Mouse (Mus musculus): ENCODE results near the gene Rps6ka3. TPM values are rescaled to one million over a fixed set of nuclear protein-coding genes. Genes with fewer than 3 reads are reported as not detected.

Rps6ka3 gene
- polyA plus RNA-seq, 1 experiment from 2014 or later, result 6.7 TPM

GRCm38 (mm10) chrX:159237275-159237674 is 27.2 kb downstream of the Rps6ka3 start:
- no peak overlapping the region for H3K4me2 ChIP-seq (ENCODE audit: low read length)
- H3K36me3 ChIP-seq (ENCODE audit: control insufficient read depth, insufficient read depth, low read length), result no peaks in the 10 kb centered on the region
- no peak overlapping the region for H3K27ac ChIP-seq (replicated peaks; ENCODE audit: low read depth, low read length)
- no peaks in the 10 kb centered on the region for H3K27me3 ChIP-seq (ENCODE audit: control insufficient read depth, insufficient read depth, low read length)
- no peaks in the 10 kb centered on the region for H3K9me3 ChIP-seq (ENCODE audit: control insufficient read depth, low read length)
- no peak for DNase-seq
- no peak overlapping the region for H3K9ac ChIP-seq (replicated peaks; ENCODE audit: low read length)
- H3K4me1 ChIP-seq (ENCODE audit: control insufficient read depth, insufficient read depth, low read length), result no peaks in the 10 kb centered on the region
- no peak for ATAC-seq (ENCODE audit: low FRiP score, low TSS enrichment)
- no peak overlapping the region for H3K4me3 ChIP-seq (replicated peaks; ENCODE audit: low read depth, low read length)
- WGBS, result 24% methylated on average over 1 of the region's 1 CpGs

- no peak overlapping the region; the same call in 1 of the 2 replicates for H3K9ac ChIP-seq (replicated peaks; ENCODE audit: low read length)
- no peaks in the 10 kb centered on the region for H3K36me3 ChIP-seq (ENCODE audit: control insufficient read depth, insufficient read depth, low read length)
- DNase-seq (peak; percentile 45), ATAC-seq (ENCODE audit: low FRiP score, low TSS enrichment) (no peak)
- WGBS, result 24% methylated on average over 25 of the region's 27 CpGs
- H3K27ac ChIP-seq (replicated peaks; ENCODE audit: low read depth, low read length), result no peak overlapping the region
- peak overlapping the region; percentile 55 for H3K4me2 ChIP-seq (ENCODE audit: low read length)
- H3K4me3 ChIP-seq (replicated peaks; ENCODE audit: low read depth, low read length), result peak overlapping the region; percentile 59
- no peaks in the 10 kb centered on the region for H3K9me3 ChIP-seq (ENCODE audit: control insufficient read depth, low read length)
- H3K4me1 ChIP-seq (ENCODE audit: control insufficient read depth, insufficient read depth, low read length), result no peaks in the 10 kb centered on the region
- no peaks in the 10 kb centered on the region for H3K27me3 ChIP-seq (ENCODE audit: control insufficient read depth, insufficient read depth, low read length)
Measured at GRCm38 (mm10) chrX:159254001-159254884, 44.1 kb downstream of the Rps6ka3 start.

- ATAC-seq (ENCODE audit: low FRiP score, low TSS enrichment) (peak; percentile 96), DNase-seq (peak; percentile 90)
- Histone ChIP-seq H3K4me1 (ENCODE audit: control insufficient read depth, insufficient read depth, low read length) (no peaks in the 10 kb centered on the region), H3K9me3 (ENCODE audit: control insufficient read depth, low read length) (no peaks in the 10 kb centered on the region), H3K27ac (replicated peaks; ENCODE audit: low read depth, low read length) (peak overlapping the region; percentile 87), H3K4me2 (ENCODE audit: low read length) (peak overlapping the region; percentile 63), H3K27me3 (ENCODE audit: control insufficient read depth, insufficient read depth, low read length) (no peaks in the 10 kb centered on the region), H3K4me3 (replicated peaks; ENCODE audit: low read depth, low read length) (peak overlapping the region; percentile 59), H3K36me3 (ENCODE audit: control insufficient read depth, insufficient read depth, low read length) (no peaks in the 10 kb centered on the region), H3K9ac (replicated peaks; ENCODE audit: low read length) (peak overlapping the region; percentile 61)
- WGBS, result 17% methylated on average over 61 of the region's 71 CpGs
Measured at GRCm38 (mm10) chrX:159255123-159255978, 45.2 kb downstream of the Rps6ka3 start.

GRCm38 (mm10) chrX:159256040-159256852 is 46.1 kb downstream of the Rps6ka3 start:
- peak overlapping the region; percentile 59 for H3K4me3 ChIP-seq (replicated peaks; ENCODE audit: low read depth, low read length)
- no peaks in the 10 kb centered on the region for H3K4me1 ChIP-seq (ENCODE audit: control insufficient read depth, insufficient read depth, low read length)
- peak; percentile 16 for DNase-seq
- H3K4me2 ChIP-seq (ENCODE audit: low read length), result peak overlapping the region; percentile 63
- whole genome bisulfite sequencing, result 19% methylated on average over 53 of the region's 57 CpGs
- H3K36me3 ChIP-seq (ENCODE audit: control insufficient read depth, insufficient read depth, low read length), result no peaks in the 10 kb centered on the region
- H3K27ac ChIP-seq (replicated peaks; ENCODE audit: low read depth, low read length), result peak overlapping the region; percentile 87
- no peak for ATAC-seq (ENCODE audit: low FRiP score, low TSS enrichment)
- no peaks in the 10 kb centered on the region for H3K27me3 ChIP-seq (ENCODE audit: control insufficient read depth, insufficient read depth, low read length)
- H3K9me3 ChIP-seq (ENCODE audit: control insufficient read depth, low read length), result no peaks in the 10 kb centered on the region
- H3K9ac ChIP-seq (replicated peaks; ENCODE audit: low read length), result peak overlapping the region; percentile 61

- H3K36me3 ChIP-seq (ENCODE audit: control insufficient read depth, insufficient read depth, low read length), result no peaks in the 10 kb centered on the region
- ATAC-seq (ENCODE audit: low FRiP score, low TSS enrichment) (no peak), DNase-seq (peak; percentile 39)
- H3K9me3 ChIP-seq (ENCODE audit: control insufficient read depth, low read length), result no peaks in the 10 kb centered on the region
- H3K27me3 ChIP-seq (ENCODE audit: control insufficient read depth, insufficient read depth, low read length), result no peaks in the 10 kb centered on the region
- peak overlapping the region; percentile 59 for H3K4me3 ChIP-seq (replicated peaks; ENCODE audit: low read depth, low read length)
- H3K4me1 ChIP-seq (ENCODE audit: control insufficient read depth, insufficient read depth, low read length), result no peaks in the 10 kb centered on the region
- 16% methylated on average over 20 of the region's 20 CpGs for WGBS
- no peak overlapping the region for H3K27ac ChIP-seq (replicated peaks; ENCODE audit: low read depth, low read length)
- peak overlapping the region; percentile 61 for H3K9ac ChIP-seq (replicated peaks; ENCODE audit: low read length)
- H3K4me2 ChIP-seq (ENCODE audit: low read length), result peak overlapping the region; percentile 63
Measured at GRCm38 (mm10) chrX:159256921-159257421, 46.9 kb downstream of the Rps6ka3 start.

GRCm38 (mm10) chrX:159264681-159265080 is 54.6 kb downstream of the Rps6ka3 start:
- ATAC-seq (ENCODE audit: low FRiP score, low TSS enrichment) (no peak), DNase-seq (no peak)
- no peak overlapping the region for H3K9ac ChIP-seq (replicated peaks; ENCODE audit: low read length)
- H3K27ac ChIP-seq (replicated peaks; ENCODE audit: low read depth, low read length), result no peak overlapping the region
- H3K4me3 ChIP-seq (replicated peaks; ENCODE audit: low read depth, low read length), result no peak overlapping the region
- no peak overlapping the region for H3K4me2 ChIP-seq (ENCODE audit: low read length)
- no peaks in the 10 kb centered on the region for H3K27me3 ChIP-seq (ENCODE audit: control insufficient read depth, insufficient read depth, low read length)
- H3K36me3 ChIP-seq (ENCODE audit: control insufficient read depth, insufficient read depth, low read length), result no peaks in the 10 kb centered on the region
- H3K9me3 ChIP-seq (ENCODE audit: control insufficient read depth, low read length), result no peaks in the 10 kb centered on the region
- 42% methylated on average over 3 of the region's 3 CpGs for WGBS
- H3K4me1 ChIP-seq (ENCODE audit: control insufficient read depth, insufficient read depth, low read length), result no peaks in the 10 kb centered on the region

- DNase-seq (peak; percentile 28), ATAC-seq (ENCODE audit: low FRiP score, low TSS enrichment) (no peak)
- H3K9me3 ChIP-seq (ENCODE audit: control insufficient read depth, low read length), result no peaks in the 10 kb centered on the region
Measured at GRCm38 (mm10) chrX:159269072-159269471, 59.0 kb downstream of the Rps6ka3 start.

GRCm38 (mm10) chrX:159286765-159287164 is 76.7 kb downstream of the Rps6ka3 start:
- Histone ChIP-seq H3K4me2 (ENCODE audit: low read length) (no peak overlapping the region), H3K4me1 (ENCODE audit: control insufficient read depth, insufficient read depth, low read length) (no peaks in the 10 kb centered on the region), H3K4me3 (replicated peaks; ENCODE audit: low read depth, low read length) (no peak overlapping the region), H3K9ac (replicated peaks; ENCODE audit: low read length) (no peak overlapping the region), H3K9me3 (ENCODE audit: control insufficient read depth, low read length) (no peaks in the 10 kb centered on the region), H3K27ac (replicated peaks; ENCODE audit: low read depth, low read length) (no peak overlapping the region), H3K27me3 (ENCODE audit: control insufficient read depth, insufficient read depth, low read length) (no peaks in the 10 kb centered on the region), H3K36me3 (ENCODE audit: control insufficient read depth, insufficient read depth, low read length) (no peaks in the 10 kb centered on the region)
- WGBS, result 72% methylated on average over 5 of the region's 5 CpGs
- no peak for ATAC-seq (ENCODE audit: low FRiP score, low TSS enrichment)
- peak; percentile 3 for DNase-seq

More at GRCm38 (mm10) chrX:159269072-159269471, 59.0 kb downstream of the Rps6ka3 start:
- no peak overlapping the region for H3K27ac ChIP-seq (replicated peaks; ENCODE audit: low read depth, low read length)
- H3K4me2 ChIP-seq (ENCODE audit: low read length), result no peak overlapping the region
- H3K4me1 ChIP-seq (ENCODE audit: control insufficient read depth, insufficient read depth, low read length), result no peaks in the 10 kb centered on the region
- H3K4me3 ChIP-seq (replicated peaks; ENCODE audit: low read depth, low read length), result no peak overlapping the region
- no peak overlapping the region for H3K9ac ChIP-seq (replicated peaks; ENCODE audit: low read length)
- no peaks in the 10 kb centered on the region for H3K36me3 ChIP-seq (ENCODE audit: control insufficient read depth, insufficient read depth, low read length)
- no peaks in the 10 kb centered on the region for H3K27me3 ChIP-seq (ENCODE audit: control insufficient read depth, insufficient read depth, low read length)
